8 mouse cellular contexts compared by ENCODE assay signal in genomic region chr2:174295900-174296465, GRCm38 (mm10). TPM values are rescaled to one million over a fixed set of nuclear protein-coding genes. Genes with fewer than 3 reads are reported as not detected.
DNase-seq lines count a peak whose midpoint lies in the region; ATAC-seq and TF ChIP-seq lines count a peak whose summit lies in the region.

No protein-coding gene starts in this region.

- no peak overlapping the region for H3K9ac ChIP-seq in intestine, postnatal 0 days (ENCODE audit: low read depth, low read length)
- no peak overlapping the region for H3K9ac ChIP-seq in neural tube, embryonic 14.5 days (replicated peaks; ENCODE audit: low read depth, low read length)

- no peak overlapping the region for H3K27ac ChIP-seq in layer of hippocampus, adult 2 months
- no peak overlapping the region for H3K27ac ChIP-seq in intestine, postnatal 0 days (ENCODE audit: low read depth, low read length)
- H3K27ac ChIP-seq in neural tube, embryonic 14.5 days (ENCODE audit: low read depth, low read length): no peak overlapping the region

- H3K4me1 ChIP-seq in intestine, postnatal 0 days (replicated peaks; ENCODE audit: control insufficient read depth, insufficient read depth, low read length): no peaks in the 10 kb centered on the region
- peaks cover 28% of the 10 kb centered on the region for H3K4me1 ChIP-seq in neural tube, embryonic 14.5 days (ENCODE audit: control insufficient read depth, insufficient read depth, low read length)

- WGBS in intestine, postnatal 0 days: 45% methylated on average over 29 of the region's 29 CpGs
- WGBS in neural tube, embryonic 14.5 days: 49% methylated on average over 29 of the region's 29 CpGs

- DNase-seq in layer of hippocampus, adult 2 months (ENCODE audit: low spot score in 2 of 2): no peak
- no peak for DNase-seq in layer of hippocampus, postnatal 10 days (ENCODE audit: low spot score in 2 of 2)
- peak; percentile 64 for DNase-seq in embryo, embryonic 11 days
- no peak for DNase-seq in adrenal gland, adult 8-10 months
- no peak for DNase-seq in urinary bladder, adult 18-20 months (ENCODE audit: low spot score in 2 of 2)
- no peak for DNase-seq in frontal cortex, adult 2 months (ENCODE audit: extremely low spot score in 1 of 2, low spot score in 1 of 2)

- peak overlapping the region; percentile 67 for H3K4me2 ChIP-seq in intestine, postnatal 0 days (replicated peaks; ENCODE audit: low read depth)
- H3K4me2 ChIP-seq in neural tube, embryonic 14.5 days (ENCODE audit: low read depth, low read length): peak overlapping the region; percentile 53

- peaks cover 7% of the 10 kb centered on the region; the same call in 1 of the 2 replicates for H3K9me3 ChIP-seq in intestine, postnatal 0 days (ENCODE audit: control insufficient read depth)
- peaks cover 17% of the 10 kb centered on the region for H3K9me3 ChIP-seq in neural tube, embryonic 14.5 days (ENCODE audit: control insufficient read depth, low read length)

- TF ChIP-seq CTCF in layer of hippocampus, adult 2 months (conservative IDR thresholded peaks at IDR 0.05): no peak
- TF ChIP-seq CTCF in intestine, postnatal 0 days (IDR thresholded peaks at IDR 0.05; ENCODE audit: low read depth): peak; percentile 22; the same call in 1 of the 2 replicates

- peaks cover 35% of the 10 kb centered on the region for H3K27me3 ChIP-seq in intestine, postnatal 0 days (replicated peaks; ENCODE audit: control insufficient read depth, insufficient read depth, low read length)
- H3K27me3 ChIP-seq in neural tube, embryonic 14.5 days (ENCODE audit: control insufficient read depth, insufficient read depth, low read length): peaks cover 8% of the 10 kb centered on the region

- H3K4me3 ChIP-seq in layer of hippocampus, adult 2 months: peak overlapping the region; percentile 48; the same call in 1 of the 2 replicates
- H3K4me3 ChIP-seq in intestine, postnatal 0 days (ENCODE audit: low read depth, low read length): peak overlapping the region; percentile 57
- H3K4me3 ChIP-seq in neural tube, embryonic 14.5 days (ENCODE audit: low read depth, low read length): peak overlapping the region; percentile 58

- H3K36me3 ChIP-seq in intestine, postnatal 0 days (ENCODE audit: control insufficient read depth, insufficient read depth): no peaks in the 10 kb centered on the region
- no peaks in the 10 kb centered on the region for H3K36me3 ChIP-seq in neural tube, embryonic 14.5 days (ENCODE audit: control insufficient read depth, insufficient read depth, low read length)

- no peak for ATAC-seq in intestine, postnatal 0 days
- no peak for ATAC-seq in neural tube, embryonic 14.5 days (ENCODE audit: low read depth)

RNA-seq across cellular contexts. Expression of gene Gnas, which starts 11.9 kb away (rescaled TPM):
- total RNA-seq in layer of hippocampus, adult 2 months (2021): 1,000 to 10,000 TPM; 1,674 to 1,781 TPM
- 1,000 to 10,000 TPM; 1,824 to 1,870 TPM for total RNA-seq in layer of hippocampus, postnatal 10 days (2021)
- 686 and 705 TPM in 2 replicates for polyA plus RNA-seq in intestine, postnatal 0 days (2015; fragmentation: Nextera tagmentation; extraction: Ambion mirVana)
- 1,718 and 1,785 TPM in 2 replicates for polyA plus RNA-seq in neural tube, embryonic 14.5 days (2014; fragmentation: Nextera tagmentation; extraction: Ambion mirVana)
- total RNA-seq in adrenal gland, adult 8-10 months (2022): 1,000 to 10,000 TPM; 2,052 to 2,625 (median 2,313) TPM
- polyA plus RNA-seq in frontal cortex, adult 2 months (2012; rRNA removed): 2,156 and 2,275 TPM in 2 replicates

RNA-seq across cellular contexts. Expression of gene Gm20721, which starts 50.5 kb away (rescaled TPM):
- total RNA-seq in layer of hippocampus, adult 2 months (2021): 1 to 10 TPM; 2.0 to 3.5 TPM
- 1 to 10 TPM; 1.3 to 1.9 TPM for total RNA-seq in layer of hippocampus, postnatal 10 days (2021)
- polyA plus RNA-seq in intestine, postnatal 0 days (2015; fragmentation: Nextera tagmentation; extraction: Ambion mirVana): 2.7 and 3.5 TPM in 2 replicates
- polyA plus RNA-seq in neural tube, embryonic 14.5 days (2014; fragmentation: Nextera tagmentation; extraction: Ambion mirVana): 10.0 and 11.8 TPM in 2 replicates
- total RNA-seq in adrenal gland, adult 8-10 months (2022): 1 to 10 TPM; 1.6 to 2.7 (median 2.3) TPM
- 2.9 and 7.7 TPM in 2 replicates for polyA plus RNA-seq in frontal cortex, adult 2 months (2012; rRNA removed)
